Mouse (Mus musculus): ENCODE measurements around the gene Tmem26.

DNA sequence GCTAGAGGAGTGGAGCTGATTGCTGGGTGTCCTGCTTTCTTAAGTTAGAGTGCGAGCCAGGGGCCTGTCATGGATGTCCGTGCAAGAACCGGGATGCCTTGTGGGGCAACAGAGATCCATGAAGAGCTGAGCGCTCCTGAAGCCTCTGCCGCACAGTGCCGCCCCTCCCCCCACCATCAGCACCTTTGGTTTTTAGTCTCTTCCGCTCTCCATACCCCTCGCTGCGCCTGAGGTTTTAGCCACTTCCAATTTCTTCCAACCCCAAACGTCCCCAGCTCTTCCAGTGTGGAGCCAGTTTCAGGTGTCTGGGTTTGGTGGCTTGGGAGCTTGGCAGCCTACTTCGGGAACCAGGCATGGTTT lies 895 bp downstream of the Tmem26 start:
- TF ChIP-seq CTCF (IDR thresholded peaks at IDR 0.05; ENCODE audit: borderline replicate concordance, insufficient read depth, low read depth, low read length) (no peak), POLR2A (IDR thresholded peaks at IDR 0.05; ENCODE audit: borderline replicate concordance, insufficient read depth, low read length) (no peak)
